22 mouse cellular contexts compared by ENCODE assay signal in the genomic region with DNA sequence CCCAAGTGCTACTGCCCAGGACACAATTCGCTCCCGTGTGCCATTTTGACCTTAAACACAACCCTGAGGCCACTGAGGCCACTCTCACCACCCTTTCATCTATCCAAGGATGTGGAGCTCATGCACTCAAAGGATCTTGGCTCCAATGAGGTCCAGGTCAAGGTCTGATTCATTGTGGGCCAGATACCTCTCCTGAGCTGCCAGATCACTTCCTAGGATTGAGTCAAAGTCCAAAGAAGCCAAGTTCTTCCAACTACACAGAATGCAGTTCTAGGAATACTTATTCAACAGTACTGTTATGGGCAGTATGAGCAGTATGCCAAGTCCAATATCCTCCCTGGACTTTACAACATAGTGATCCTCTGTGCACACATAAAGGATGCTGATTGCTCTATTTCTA.
"Had no signal": no experiment of that assay in that cellular context is flagged by ENCODE, and none has a peak within 500 bp of the region (broad histone marks: within the 10 kb centered on the region; RNA-seq: fewer than 3 reads in every experiment).

No protein-coding gene starts in this region.

- H3K4me2 ChIP-seq: limb, embryonic 12.5 days; limb, embryonic 15.5 days; lung, embryonic 15.5 days; midbrain, embryonic 13.5 days; neural tube, embryonic 13.5 days; stomach, embryonic 15.5 days had no signal

- H3K4me3 ChIP-seq: limb, embryonic 12.5 days; limb, embryonic 15.5 days; lung, embryonic 15.5 days; megakaryocyte, embryonic 14.5 days; midbrain, embryonic 10.5 days; midbrain, embryonic 13.5 days; myocyte; neural tube, embryonic 13.5 days; stomach, embryonic 15.5 days had no signal

- H3K9me3 ChIP-seq: limb, embryonic 12.5 days; limb, embryonic 15.5 days; lung, embryonic 15.5 days; megakaryocyte, embryonic 14.5 days; midbrain, embryonic 10.5 days; midbrain, embryonic 13.5 days; neural tube, embryonic 13.5 days; stomach, embryonic 15.5 days had no signal

- DNase-seq: left cerebral cortex, postnatal 4 days; lung, adult 18-20 months; lung, postnatal 10 days; lung, postnatal 36 days; retina, postnatal 1 day; right cerebral cortex, postnatal 25 days; spleen, adult 18-20 months; thymus, postnatal 36 days had no signal

- H3K27ac ChIP-seq: hindbrain, postnatal 0 days; kidney, postnatal 0 days; limb, embryonic 12.5 days; limb, embryonic 15.5 days; liver, embryonic 14.5 days; lung, embryonic 15.5 days; midbrain, embryonic 10.5 days; midbrain, embryonic 13.5 days; neural tube, embryonic 13.5 days; stomach, embryonic 15.5 days had no signal

- H3K36me3 ChIP-seq: limb, embryonic 12.5 days; limb, embryonic 15.5 days; lung, embryonic 15.5 days; midbrain, embryonic 10.5 days; midbrain, embryonic 13.5 days; neural tube, embryonic 13.5 days; stomach, embryonic 15.5 days had no signal

- H3K27me3 ChIP-seq: limb, embryonic 12.5 days; limb, embryonic 15.5 days; lung, embryonic 15.5 days; megakaryocyte, embryonic 14.5 days; midbrain, embryonic 13.5 days; neural tube, embryonic 13.5 days; stomach, embryonic 15.5 days had no signal

- H3K4me1 ChIP-seq: limb, embryonic 12.5 days; limb, embryonic 15.5 days; lung, embryonic 15.5 days; midbrain, embryonic 10.5 days; midbrain, embryonic 13.5 days; neural tube, embryonic 13.5 days; stomach, embryonic 15.5 days had no signal

- H3K9ac ChIP-seq: limb, embryonic 12.5 days; limb, embryonic 15.5 days; liver, embryonic 14.5 days; lung, embryonic 15.5 days; midbrain, embryonic 13.5 days; neural tube, embryonic 13.5 days; stomach, embryonic 15.5 days had no signal

- ATAC-seq: hindbrain, postnatal 0 days; inflammation-experienced regulatory T-cells, adult 6 months; midbrain, embryonic 13.5 days; midbrain, embryonic 16.5 days had no signal
